15 mouse cellular contexts compared by ENCODE assay signal in the genomic region with DNA sequence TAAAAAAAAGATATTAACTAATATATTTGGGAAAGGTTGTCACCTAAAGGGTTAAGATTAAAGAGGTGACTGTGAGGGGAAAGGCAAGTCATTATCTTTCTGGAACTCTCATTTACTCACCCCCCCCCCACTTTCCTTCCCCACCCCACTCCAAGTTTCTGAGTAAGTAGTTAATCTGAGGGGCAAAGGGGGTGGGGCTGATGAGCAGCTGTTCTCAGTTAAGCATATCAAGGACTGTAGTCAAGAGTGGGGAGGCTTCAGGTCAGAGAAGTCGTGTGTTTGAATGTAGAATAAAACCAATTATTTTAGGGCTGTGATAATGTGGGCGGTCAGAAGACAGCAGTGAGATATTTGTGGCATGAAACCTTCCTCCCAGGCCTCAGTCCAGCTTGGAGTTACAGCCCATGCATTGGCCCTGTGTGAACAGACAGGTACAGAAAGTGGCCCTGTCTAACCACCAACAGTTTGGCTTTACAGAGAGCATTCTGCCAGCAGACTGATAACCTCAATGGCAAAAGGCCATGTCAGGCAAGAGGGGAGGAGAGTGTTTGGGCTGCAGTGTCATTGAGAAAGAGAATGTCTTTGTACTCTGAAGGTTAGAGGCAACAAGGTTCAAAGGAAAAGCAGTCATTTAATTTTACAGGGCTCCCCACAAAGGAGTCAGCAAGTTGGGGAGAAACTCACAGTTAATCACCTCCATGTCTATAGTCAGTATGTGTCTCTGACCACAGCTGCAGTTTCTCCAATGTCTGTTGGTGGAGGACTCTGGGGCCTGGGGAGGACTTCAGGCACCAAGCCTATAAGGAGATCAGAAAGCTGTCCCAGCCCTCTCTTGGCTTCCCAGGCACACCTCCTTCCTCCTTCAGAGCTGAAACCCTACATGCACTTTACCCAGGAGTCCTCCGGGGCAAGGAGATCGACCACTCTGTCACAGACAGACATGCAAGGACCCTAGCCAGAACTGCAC.
A peak's percentile ranks its signal among the peaks of the same experiment; 100 is the strongest.
DNase-seq lines count a peak whose midpoint lies in the region; ATAC-seq and TF ChIP-seq lines count a peak whose summit lies in the region.
"Had no signal": no experiment of that assay in that cellular context is flagged by ENCODE, and none has a peak within 500 bp of the region (broad histone marks: within the 10 kb centered on the region; RNA-seq: fewer than 3 reads in every experiment).

No protein-coding gene starts in this region.

- no peaks in the 10 kb centered on the region for H3K27me3 ChIP-seq in heart, embryonic 11.5 days (ENCODE audit: control insufficient read depth, insufficient read depth, low read length)
- H3K27me3 ChIP-seq in G1E (ENCODE audit: insufficient read depth, low read length): peaks cover 28% of the 10 kb centered on the region
- H3K27me3 ChIP-seq in liver, embryonic 13.5 days: peaks cover 20% of the 10 kb centered on the region
- H3K27me3 ChIP-seq: lung, embryonic 15.5 days had no signal

- H3K4me1 ChIP-seq in heart, embryonic 11.5 days (ENCODE audit: control insufficient read depth, insufficient read depth, low read length): peaks cover 24% of the 10 kb centered on the region
- H3K4me1 ChIP-seq in G1E (ENCODE audit: insufficient read depth, low read depth, low read length): peaks cover 40% of the 10 kb centered on the region
- H3K4me1 ChIP-seq in liver, embryonic 13.5 days (replicated peaks): peaks cover 24% of the 10 kb centered on the region

- H3K4me2 ChIP-seq in heart, embryonic 11.5 days: no peak overlapping the region
- no peak overlapping the region for H3K4me2 ChIP-seq in liver, embryonic 13.5 days
- H3K4me2 ChIP-seq: hindbrain, embryonic 14.5 days; lung, embryonic 15.5 days; midbrain, embryonic 11.5 days had no signal

- TF ChIP-seq CTCF in G1E (IDR thresholded peaks at IDR 0.05; ENCODE audit: low read depth, low read length): no peak

- no peak overlapping the region for H3K4me3 ChIP-seq in heart, embryonic 11.5 days (ENCODE audit: low read depth, low read length)
- H3K4me3 ChIP-seq in G1E (ENCODE audit: low read depth, low read length): no peak overlapping the region
- no peak overlapping the region for H3K4me3 ChIP-seq in liver, embryonic 13.5 days (replicated peaks)
- H3K4me3 ChIP-seq: lung, embryonic 15.5 days had no signal

- H3K27ac ChIP-seq in heart, embryonic 11.5 days (ENCODE audit: low read depth, low read length): 0 out of 2 replicates have a peak overlapping the region, but pooled peaks have one; percentile 5
- 0 out of 2 replicates have a peak overlapping the region, but pooled peaks have one; percentile 1 for H3K27ac ChIP-seq in liver, embryonic 13.5 days
- H3K27ac ChIP-seq: hindbrain, embryonic 14.5 days; lung, embryonic 15.5 days had no signal

- no peak overlapping the region for H3K9ac ChIP-seq in heart, embryonic 11.5 days (ENCODE audit: low read depth, low read length)
- H3K9ac ChIP-seq in liver, embryonic 13.5 days: no peak overlapping the region
- H3K9ac ChIP-seq: hindbrain, embryonic 14.5 days; lung, embryonic 15.5 days had no signal

- H3K9me3 ChIP-seq in heart, embryonic 11.5 days (replicated peaks; ENCODE audit: control insufficient read depth, low read length): no peaks in the 10 kb centered on the region
- H3K9me3 ChIP-seq in G1E (replicated peaks): no peaks in the 10 kb centered on the region
- H3K9me3 ChIP-seq in liver, embryonic 13.5 days (replicated peaks): no peaks in the 10 kb centered on the region
- H3K9me3 ChIP-seq: lung, embryonic 15.5 days had no signal

- DNase-seq in heart, postnatal 4 days: no peak
- DNase-seq in G1E (ENCODE audit: low spot score): no peak
- peak; percentile 23 for DNase-seq in liver, embryonic 13.5 days
- no peak for DNase-seq in urinary bladder, adult 18-20 months (ENCODE audit: low spot score in 2 of 2)
- no peak for DNase-seq in lung, postnatal 14 days
- DNase-seq in layer of hippocampus, postnatal 36 days: no peak
- DNase-seq: cerebellum, adult 11 months; heart, adult 11 months; kidney, adult 2 months; thymus, postnatal 4 days had no signal

- no peaks in the 10 kb centered on the region for H3K36me3 ChIP-seq in heart, embryonic 11.5 days (ENCODE audit: control insufficient read depth, insufficient read depth, low read length)
- no peaks in the 10 kb centered on the region for H3K36me3 ChIP-seq in G1E (replicated peaks)
- no peaks in the 10 kb centered on the region for H3K36me3 ChIP-seq in liver, embryonic 13.5 days
- H3K36me3 ChIP-seq: lung, embryonic 15.5 days had no signal

- ATAC-seq in heart, embryonic 11.5 days (replicated peaks; ENCODE audit: insufficient number of reproducible peaks, low FRiP score, low TSS enrichment): no peak
- ATAC-seq in G1E (ENCODE audit: extremely low read depth, insufficient number of reproducible peaks, low FRiP score, poor library complexity, severe bottlenecking): 0 out of 2 replicates have a peak, but pooled peaks have one; percentile 12
- peak; percentile 69 for ATAC-seq in common myeloid progenitor, adult 5-6 weeks (replicated peaks; ENCODE audit: low read depth, poor library complexity, severe bottlenecking)
- peak; percentile 76 for ATAC-seq in liver, embryonic 13.5 days (ENCODE audit: low read depth)

- 49% methylated on average over 4 of the region's 4 CpGs for WGBS in heart, embryonic 11.5 days (ENCODE audit: insufficient replicate concordance)
- WGBS in liver, embryonic 13.5 days (ENCODE audit: insufficient replicate concordance): 37% methylated on average over 4 of the region's 4 CpGs
